Mouse (Mus musculus): ENCODE results near the gene Atmin. TPM values are rescaled to one million over a fixed set of nuclear protein-coding genes. Genes with fewer than 3 reads are reported as not detected.

Gene Atmin
- polyA plus RNA-seq (2012; rRNA removed): 2.8 and 3.3 TPM in 2 replicates
- polyA plus RNA-seq (2014; fragmentation: Nextera tagmentation; extraction: Ambion mirVana): 3.3 and 4.9 TPM in 2 replicates

DNA sequence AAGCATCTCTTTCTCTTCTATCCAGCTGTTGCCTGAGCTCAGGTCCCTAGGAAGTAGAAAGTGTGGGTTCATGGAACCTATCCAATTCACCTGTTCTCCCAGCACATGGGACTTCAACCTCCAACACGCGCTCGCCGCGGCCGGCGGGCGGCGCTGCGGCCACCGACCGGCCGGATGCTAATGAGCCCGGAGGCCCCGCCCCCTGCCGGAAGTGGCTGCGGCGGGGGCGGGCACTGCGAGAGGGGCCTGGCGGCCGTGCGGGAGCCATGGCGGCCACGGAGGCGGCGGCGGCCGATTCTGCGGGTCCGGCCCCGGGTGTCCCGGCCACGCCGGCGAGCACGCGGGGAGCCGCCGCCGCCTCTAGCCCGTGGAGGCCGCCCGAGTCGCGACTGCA is at the start of gene Atmin:
Gene Atmin, plus strand, starts transcription at position 233 of the 394 bp plus-strand sequence.
- TF ChIP-seq EP300 (IDR thresholded peaks at IDR 0.05; ENCODE audit: low read depth): no peak
- peak; percentile 54 for TF ChIP-seq CTCF (IDR thresholded peaks at IDR 0.05; ENCODE audit: low read depth)
- peak within 1 kb of the TSS; percentile 77 for H3K9ac ChIP-seq (replicated peaks)
- H3K9me3 ChIP-seq (ENCODE audit: control insufficient read depth, low read length): no peaks in the 10 kb centered on the region
- 0% methylated on average over 34 of the region's 46 CpGs for WGBS (ENCODE audit: insufficient replicate concordance)
- no peaks in the 10 kb centered on the region for H3K27me3 ChIP-seq (ENCODE audit: control insufficient read depth, insufficient read depth, low read length)
- H3K27ac ChIP-seq: peak within 1 kb of the TSS; percentile 21; the same call in 1 of the 2 replicates
- H3K4me2 ChIP-seq (ENCODE audit: low read depth): peak within 1 kb of the TSS; percentile 73
- peak; percentile 84 for ATAC-seq (ENCODE audit: insufficient read depth)
- peak; percentile 77 to 78 (median 78) for DNase-seq (ENCODE audit: low read depth in 3 of 3, low spot score in 3 of 3)
- peak within 1 kb of the TSS; percentile 73 to 80 for H3K4me3 ChIP-seq (ENCODE audit: insufficient read depth in 1 of 2, low read depth in 2 of 2, low read length in 2 of 2)
- H3K4me1 ChIP-seq (replicated peaks; ENCODE audit: control insufficient read depth in 2 of 2, insufficient read depth in 2 of 2, low read length in 1 of 2): peaks cover 36 to 46% of the 10 kb centered on the region in 2 experiments
- H3K36me3 ChIP-seq (replicated peaks; ENCODE audit: control insufficient read depth, insufficient read depth, low read depth): peaks cover 3% of the 10 kb centered on the region

DNA sequence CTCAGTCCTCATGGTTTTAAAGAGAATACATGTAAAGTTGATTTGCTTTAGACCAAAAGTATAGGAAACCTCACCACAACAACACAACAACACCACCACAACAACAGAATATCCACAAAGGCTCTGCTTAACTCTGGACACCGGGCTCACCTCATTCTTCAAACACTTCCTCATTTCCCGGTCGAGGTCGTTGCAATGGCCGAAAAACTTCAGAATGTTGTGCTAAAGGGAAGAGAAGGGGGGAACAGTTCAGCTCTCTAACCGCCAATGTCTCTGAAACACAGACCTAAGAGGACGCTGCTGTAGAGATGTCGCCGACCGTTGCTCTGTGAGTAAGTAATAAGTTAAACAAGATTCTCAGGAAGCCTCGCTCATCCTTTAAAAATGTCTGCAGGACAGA is 49.3 kb upstream of the Atmin start:
- H3K36me3 ChIP-seq (replicated peaks; ENCODE audit: control insufficient read depth, insufficient read depth, low read depth): no peaks in the 10 kb centered on the region; the same call in 1 of the 2 replicates
- H3K4me3 ChIP-seq (ENCODE audit: insufficient read depth in 1 of 2, low read depth in 2 of 2, low read length in 2 of 2): no peak overlapping the region
- no peak overlapping the region for H3K9ac ChIP-seq (replicated peaks)
- no peaks in the 10 kb centered on the region for H3K9me3 ChIP-seq (ENCODE audit: control insufficient read depth, low read length)
- H3K27me3 ChIP-seq (ENCODE audit: control insufficient read depth, insufficient read depth, low read length): no peaks in the 10 kb centered on the region
- no peak overlapping the region for H3K4me2 ChIP-seq (ENCODE audit: low read depth)
- no peak overlapping the region for H3K27ac ChIP-seq
- 56% methylated on average over 11 of the region's 11 CpGs for WGBS (ENCODE audit: insufficient replicate concordance)
- DNase-seq (ENCODE audit: low read depth in 3 of 3, low spot score in 3 of 3): no peak
- TF ChIP-seq EP300 (IDR thresholded peaks at IDR 0.05; ENCODE audit: low read depth) (no peak), CTCF (IDR thresholded peaks at IDR 0.05; ENCODE audit: low read depth) (no peak)
- ATAC-seq (ENCODE audit: insufficient read depth): no peak
- H3K4me1 ChIP-seq (replicated peaks; ENCODE audit: control insufficient read depth in 2 of 2, insufficient read depth in 2 of 2, low read length in 1 of 2): no peaks in the 10 kb centered on the region

- H3K4me1 ChIP-seq (replicated peaks; ENCODE audit: control insufficient read depth in 2 of 2, insufficient read depth in 2 of 2, low read length in 1 of 2): no peaks in the 10 kb centered on the region
- no peak overlapping the region for H3K4me2 ChIP-seq (ENCODE audit: low read depth)
- H3K27ac ChIP-seq: no peak overlapping the region
- no peaks in the 10 kb centered on the region for H3K27me3 ChIP-seq (ENCODE audit: control insufficient read depth, insufficient read depth, low read length)
- H3K4me3 ChIP-seq (ENCODE audit: insufficient read depth in 1 of 2, low read depth in 2 of 2, low read length in 2 of 2): no peak overlapping the region
- no peak for ATAC-seq (ENCODE audit: insufficient read depth)
- TF ChIP-seq EP300 (IDR thresholded peaks at IDR 0.05; ENCODE audit: low read depth) (no peak), CTCF (IDR thresholded peaks at IDR 0.05; ENCODE audit: low read depth) (no peak)
- H3K36me3 ChIP-seq (replicated peaks; ENCODE audit: control insufficient read depth, insufficient read depth, low read depth): no peaks in the 10 kb centered on the region; the same call in 1 of the 2 replicates
- 92% methylated on average over 6 of the region's 6 CpGs for WGBS (ENCODE audit: insufficient replicate concordance)
- no peaks in the 10 kb centered on the region for H3K9me3 ChIP-seq (ENCODE audit: control insufficient read depth, low read length)
- H3K9ac ChIP-seq (replicated peaks): no peak overlapping the region
- DNase-seq (ENCODE audit: low read depth in 3 of 3, low spot score in 3 of 3): no peak
Measured at GRCm38 (mm10) chr8:116895521-116895920, 47.7 kb upstream of the Atmin start.

DNA sequence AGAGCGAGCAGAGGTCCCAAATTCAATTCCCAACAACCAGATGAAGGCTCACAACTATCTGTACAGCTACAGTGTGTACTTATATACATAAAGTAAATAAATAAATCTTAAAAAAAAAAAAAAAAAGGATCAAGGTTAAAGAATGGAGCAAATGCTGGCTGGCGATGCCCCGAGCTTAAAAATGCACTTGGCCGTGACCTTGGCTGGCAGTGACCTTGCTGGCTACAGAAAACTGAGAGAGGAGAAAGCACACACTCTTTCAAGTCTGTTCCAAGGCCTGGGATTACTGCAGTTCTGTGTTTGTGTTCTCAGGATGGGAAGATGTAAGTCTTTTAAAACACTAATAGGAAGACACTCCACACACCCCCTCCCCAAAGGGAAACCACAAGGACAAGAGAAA is 38.5 kb upstream of the Atmin start:
- WGBS (ENCODE audit: insufficient replicate concordance): 91% methylated on average over 4 of the region's 4 CpGs
- Histone ChIP-seq H3K27ac (no peak overlapping the region), H3K4me2 (ENCODE audit: low read depth) (no peak overlapping the region), H3K9me3 (ENCODE audit: control insufficient read depth, low read length) (no peaks in the 10 kb centered on the region), H3K36me3 (replicated peaks; ENCODE audit: control insufficient read depth, insufficient read depth, low read depth) (peaks cover 7% of the 10 kb centered on the region), H3K27me3 (ENCODE audit: control insufficient read depth, insufficient read depth, low read length) (no peaks in the 10 kb centered on the region), H3K4me1 (replicated peaks; ENCODE audit: control insufficient read depth in 2 of 2, insufficient read depth in 2 of 2, low read length in 1 of 2) (no peaks in the 10 kb centered on the region), H3K9ac (replicated peaks) (no peak overlapping the region), H3K4me3 (ENCODE audit: insufficient read depth in 1 of 2, low read depth in 2 of 2, low read length in 2 of 2) (no peak overlapping the region)
- ATAC-seq (ENCODE audit: insufficient read depth): no peak
- DNase-seq (ENCODE audit: low read depth in 3 of 3, low spot score in 3 of 3): no peak
- no peak for TF ChIP-seq EP300 (IDR thresholded peaks at IDR 0.05; ENCODE audit: low read depth)
- TF ChIP-seq CTCF (IDR thresholded peaks at IDR 0.05; ENCODE audit: low read depth): no peak

GRCm38 (mm10) chr8:116905252-116905651 is 37.9 kb upstream of the Atmin start:
- H3K36me3 ChIP-seq (replicated peaks; ENCODE audit: control insufficient read depth, insufficient read depth, low read depth): peaks cover 8% of the 10 kb centered on the region
- H3K4me1 ChIP-seq (replicated peaks; ENCODE audit: control insufficient read depth in 2 of 2, insufficient read depth in 2 of 2, low read length in 1 of 2): no peaks in the 10 kb centered on the region
- ATAC-seq (ENCODE audit: insufficient read depth) (no peak), DNase-seq (ENCODE audit: low read depth in 3 of 3, low spot score in 3 of 3) (no peak)
- H3K27ac ChIP-seq: no peak overlapping the region
- H3K4me3 ChIP-seq (ENCODE audit: insufficient read depth in 1 of 2, low read depth in 2 of 2, low read length in 2 of 2): no peak overlapping the region
- no peaks in the 10 kb centered on the region for H3K9me3 ChIP-seq (ENCODE audit: control insufficient read depth, low read length)
- 65% methylated on average over 4 of the region's 4 CpGs for WGBS (ENCODE audit: insufficient replicate concordance)
- no peak for TF ChIP-seq CTCF (IDR thresholded peaks at IDR 0.05; ENCODE audit: low read depth)
- no peak for TF ChIP-seq EP300 (IDR thresholded peaks at IDR 0.05; ENCODE audit: low read depth)
- H3K4me2 ChIP-seq (ENCODE audit: low read depth): no peak overlapping the region
- no peak overlapping the region for H3K9ac ChIP-seq (replicated peaks)
- no peaks in the 10 kb centered on the region for H3K27me3 ChIP-seq (ENCODE audit: control insufficient read depth, insufficient read depth, low read length)

Measured in liver, embryonic 14.5 days (tissue).